Mouse (Mus musculus): ENCODE data around the gene Rpl36a. TPM values are rescaled to one million over a fixed set of nuclear protein-coding genes. Genes with fewer than 3 reads are reported as not detected.
A peak's percentile ranks its signal among the peaks of the same experiment; 100 is the strongest.

Rpl36a gene
- polyA plus RNA-seq, 1 experiment from 2014 or later, result 228 TPM

- no peak overlapping the region for H3K4me2 ChIP-seq
- H3K36me3 ChIP-seq, result 0 out of 2 replicates have a peak, but pooled peaks cover 3% of the 10 kb centered on the region
- H3K9me3 ChIP-seq, result no peaks in the 10 kb centered on the region
- H3K4me3 ChIP-seq, result no peak overlapping the region
- no peak overlapping the region for H3K9ac ChIP-seq
- H3K27me3 ChIP-seq, result no peaks in the 10 kb centered on the region
- no peaks in the 10 kb centered on the region for H3K4me1 ChIP-seq (replicated peaks)
- 40% methylated on average over 4 of the region's 4 CpGs for WGBS
- ATAC-seq (ENCODE audit: low read depth), result no peak
- no peak overlapping the region for H3K27ac ChIP-seq (replicated peaks)
These were observed 24.0 kb downstream of the Rpl36a start for GRCm38 (mm10) chrX:134609472-134609871.

DNA sequence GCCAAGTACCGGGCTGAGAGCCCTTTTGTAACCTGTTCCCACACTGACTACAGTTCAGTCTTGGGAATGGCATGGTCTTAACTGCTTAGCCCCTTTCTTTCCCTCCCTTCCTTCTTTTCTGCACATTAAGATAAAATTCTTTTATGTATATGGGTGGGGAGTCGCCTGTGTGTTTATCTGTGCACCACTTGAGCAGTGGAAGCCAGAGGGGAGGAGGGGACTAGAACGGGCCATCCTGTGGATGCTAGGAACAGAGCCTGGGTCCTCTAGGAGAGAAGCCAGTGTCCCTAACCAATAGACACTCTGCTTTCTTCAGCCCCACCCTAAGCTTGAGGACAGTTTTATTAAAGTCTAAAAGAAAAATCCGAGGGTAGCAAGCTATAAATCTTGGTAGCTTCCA lies 25.5 kb downstream of the Rpl36a start:
- no peak for ATAC-seq (ENCODE audit: low read depth)
- no peaks in the 10 kb centered on the region for H3K4me1 ChIP-seq (replicated peaks)
- no peaks in the 10 kb centered on the region for H3K27me3 ChIP-seq
- 0 out of 2 replicates have a peak, but pooled peaks cover 3% of the 10 kb centered on the region for H3K36me3 ChIP-seq
- H3K27ac ChIP-seq (replicated peaks), result no peak overlapping the region
- H3K9me3 ChIP-seq, result no peaks in the 10 kb centered on the region
- 74% methylated on average over 4 of the region's 4 CpGs for WGBS
- no peak overlapping the region for H3K4me3 ChIP-seq
- no peak overlapping the region for H3K4me2 ChIP-seq
- no peak overlapping the region for H3K9ac ChIP-seq

DNA sequence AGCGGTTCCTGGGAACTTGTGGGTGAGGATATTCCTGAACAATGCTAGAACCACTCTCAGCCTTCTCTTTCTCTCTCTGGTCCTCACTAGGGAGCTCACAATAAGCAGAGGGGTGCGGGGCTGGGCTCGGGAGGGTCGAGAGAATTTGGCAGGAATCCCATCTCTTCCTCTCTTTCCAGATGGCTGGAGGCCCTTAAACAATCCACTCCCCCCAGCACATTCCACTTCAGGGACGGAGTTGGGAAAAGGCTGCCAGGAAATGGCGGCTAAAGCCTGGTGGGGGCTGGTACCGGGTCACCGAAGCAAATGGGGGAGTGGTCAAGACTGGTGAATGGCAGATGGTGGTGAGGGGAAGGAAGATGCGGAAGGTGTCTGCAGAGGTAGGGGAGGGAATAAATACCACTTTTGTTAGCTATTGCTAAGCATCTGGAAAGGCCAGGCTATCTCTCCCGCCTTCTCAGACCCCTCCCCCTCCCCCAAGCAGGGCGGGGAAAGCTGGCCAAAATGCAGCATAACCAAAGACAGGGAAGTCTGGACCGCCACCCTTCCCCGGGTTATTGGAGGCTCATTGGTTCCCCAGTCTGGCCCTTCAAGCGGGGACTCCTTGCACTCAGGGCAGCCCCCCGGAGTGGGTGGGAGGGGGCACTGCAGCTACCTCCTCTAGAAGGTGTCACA lies 27.0 kb downstream of the Rpl36a start:
- Histone ChIP-seq H3K9ac (peak overlapping the region; percentile 62), H3K4me2 (peak overlapping the region; percentile 54), H3K27ac (replicated peaks) (peak overlapping the region; percentile 81), H3K36me3 (no peaks in the 10 kb centered on the region), H3K4me1 (replicated peaks) (no peaks in the 10 kb centered on the region), H3K9me3 (no peaks in the 10 kb centered on the region), H3K4me3 (peak overlapping the region; percentile 29), H3K27me3 (peaks cover 2% of the 10 kb centered on the region; the same call in 1 of the 2 replicates)
- WGBS, result 24% methylated on average over 14 of the region's 15 CpGs
- ATAC-seq (ENCODE audit: low read depth), result peak; percentile 83

DNA sequence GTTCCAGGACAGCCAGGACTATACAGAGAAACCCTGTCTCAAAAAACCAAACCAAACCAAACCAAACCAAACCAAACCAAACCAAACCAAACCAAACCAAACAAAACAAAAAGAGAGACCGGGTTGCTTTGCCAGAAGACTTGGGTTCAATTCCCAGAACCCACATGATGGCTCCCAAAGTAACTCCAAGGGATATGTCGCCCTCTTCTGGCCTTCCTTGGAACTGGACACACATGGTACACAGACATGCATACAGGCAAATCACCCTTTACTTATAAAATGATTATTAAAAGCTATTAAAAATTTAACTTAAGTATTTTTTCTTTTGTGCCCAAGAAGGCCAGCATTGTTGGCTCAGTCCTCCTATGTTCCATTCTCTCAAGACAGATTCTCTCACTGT lies 28.9 kb downstream of the Rpl36a start:
- Histone ChIP-seq H3K4me1 (replicated peaks) (no peaks in the 10 kb centered on the region), H3K9me3 (no peaks in the 10 kb centered on the region), H3K4me2 (no peak overlapping the region), H3K4me3 (no peak overlapping the region), H3K36me3 (no peaks in the 10 kb centered on the region), H3K9ac (no peak overlapping the region), H3K27me3 (peaks cover 11% of the 10 kb centered on the region; the same call in 1 of the 2 replicates), H3K27ac (replicated peaks) (no peak overlapping the region)
- no peak for ATAC-seq (ENCODE audit: low read depth)
- WGBS, result 60% methylated on average over 2 of the region's 2 CpGs

DNA sequence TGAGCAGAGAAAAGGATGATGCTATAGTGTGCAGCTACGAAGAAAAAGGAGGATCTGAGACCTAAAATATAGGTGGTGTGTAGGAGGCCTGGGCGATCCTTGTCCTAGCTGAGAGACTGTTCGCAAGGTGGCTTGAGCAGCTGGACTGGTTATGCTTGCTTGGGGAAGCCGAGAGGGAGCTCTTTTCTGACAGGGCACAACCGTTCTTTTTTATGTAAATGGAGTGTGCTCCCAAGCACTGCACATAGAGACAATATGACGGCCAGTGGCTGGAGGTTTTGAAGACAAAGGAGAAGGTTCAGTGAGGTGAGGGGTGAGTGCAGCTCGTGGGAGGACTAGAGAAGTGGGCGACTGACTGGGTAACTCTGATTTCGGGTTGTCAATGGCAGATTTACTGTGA lies 34.2 kb downstream of the Rpl36a start:
- 34% methylated on average over 9 of the region's 9 CpGs for WGBS
- Histone ChIP-seq H3K36me3 (no peaks in the 10 kb centered on the region), H3K4me3 (no peak overlapping the region), H3K9me3 (no peaks in the 10 kb centered on the region), H3K4me1 (replicated peaks) (0 out of 2 replicates have a peak, but pooled peaks cover 6% of the 10 kb centered on the region), H3K27ac (replicated peaks) (peak overlapping the region; percentile 82), H3K9ac (0 out of 2 replicates have a peak overlapping the region, but pooled peaks have one; percentile 22), H3K4me2 (no peak overlapping the region; the same call in 1 of the 2 replicates), H3K27me3 (peaks cover 11% of the 10 kb centered on the region; the same call in 1 of the 2 replicates)
- ATAC-seq (ENCODE audit: low read depth), result peak; percentile 60; the same call in 1 of the 2 replicates

GRCm38 (mm10) chrX:134620254-134620865 lies 34.9 kb downstream of the Rpl36a start:
- Histone ChIP-seq H3K4me3 (no peak overlapping the region), H3K9me3 (no peaks in the 10 kb centered on the region), H3K36me3 (no peaks in the 10 kb centered on the region), H3K4me2 (no peak overlapping the region; the same call in 1 of the 2 replicates), H3K27me3 (peaks cover 11% of the 10 kb centered on the region; the same call in 1 of the 2 replicates), H3K27ac (replicated peaks) (peak overlapping the region; percentile 82), H3K4me1 (replicated peaks) (0 out of 2 replicates have a peak, but pooled peaks cover 6% of the 10 kb centered on the region), H3K9ac (0 out of 2 replicates have a peak overlapping the region, but pooled peaks have one; percentile 45)
- WGBS, result 38% methylated on average over 8 of the region's 8 CpGs
- peak; percentile 65 for ATAC-seq (ENCODE audit: low read depth)

- H3K36me3 ChIP-seq, result no peaks in the 10 kb centered on the region
- H3K27me3 ChIP-seq, result peaks cover 11% of the 10 kb centered on the region; the same call in 1 of the 2 replicates
- no peaks in the 10 kb centered on the region for H3K9me3 ChIP-seq
- H3K27ac ChIP-seq (replicated peaks), result no peak overlapping the region
- H3K4me1 ChIP-seq (replicated peaks), result 0 out of 2 replicates have a peak, but pooled peaks cover 6% of the 10 kb centered on the region
- H3K9ac ChIP-seq, result no peak overlapping the region
- no peak for ATAC-seq (ENCODE audit: low read depth)
- no peak overlapping the region for H3K4me2 ChIP-seq
- no peak overlapping the region for H3K4me3 ChIP-seq
- WGBS, result 85% methylated on average over 3 of the region's 3 CpGs
These were observed 36.2 kb downstream of the Rpl36a start for GRCm38 (mm10) chrX:134621685-134622084.

DNA sequence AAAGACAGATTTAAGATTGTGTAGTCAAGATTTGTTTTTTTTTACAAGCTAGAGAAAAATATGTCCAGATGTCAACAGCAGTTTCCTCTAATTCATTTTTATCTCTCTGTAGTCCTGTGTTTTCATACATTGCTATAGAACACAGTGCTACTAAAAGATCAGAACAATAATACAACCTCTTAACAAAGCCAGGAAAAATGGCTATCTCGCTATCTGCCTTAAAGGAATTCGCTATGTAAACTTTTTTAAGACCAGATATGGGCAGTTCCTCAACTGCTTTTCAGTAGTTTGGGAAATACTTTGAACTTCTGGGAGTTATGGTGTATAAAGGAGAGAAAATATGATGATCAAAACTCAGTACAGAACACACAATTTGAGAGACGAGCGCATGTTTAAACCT lies 37.9 kb downstream of the Rpl36a start:
- H3K4me2 ChIP-seq, result no peak overlapping the region
- WGBS, result 92% methylated on average over 4 of the region's 4 CpGs
- H3K9me3 ChIP-seq, result no peaks in the 10 kb centered on the region
- H3K4me3 ChIP-seq, result no peak overlapping the region
- H3K36me3 ChIP-seq, result no peaks in the 10 kb centered on the region
- H3K27ac ChIP-seq (replicated peaks), result no peak overlapping the region
- no peak for ATAC-seq (ENCODE audit: low read depth)
- 0 out of 2 replicates have a peak, but pooled peaks cover 6% of the 10 kb centered on the region for H3K4me1 ChIP-seq (replicated peaks)
- H3K27me3 ChIP-seq, result no peaks in the 10 kb centered on the region; the same call in 1 of the 2 replicates
- H3K9ac ChIP-seq, result no peak overlapping the region

DNA sequence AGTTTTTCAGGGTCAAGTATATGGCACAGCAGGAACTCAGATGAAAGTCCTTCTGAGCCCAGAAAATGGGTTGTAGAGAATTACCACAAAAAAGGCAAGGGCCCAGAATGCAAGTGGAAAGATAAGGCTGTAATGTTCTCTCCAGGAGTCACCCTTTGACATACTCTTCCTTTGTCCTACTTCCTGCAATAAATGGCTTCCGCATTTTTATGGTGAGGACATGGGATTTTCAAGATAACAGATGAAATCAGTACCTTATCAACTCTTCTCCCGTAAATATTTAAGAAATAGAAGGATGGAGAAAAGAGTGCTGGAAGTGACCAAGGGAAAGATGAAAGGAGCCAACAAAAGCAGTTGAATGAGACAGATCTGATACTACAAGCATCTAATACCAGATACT lies 42.7 kb downstream of the Rpl36a start:
- Histone ChIP-seq H3K4me1 (replicated peaks) (no peaks in the 10 kb centered on the region), H3K4me2 (no peak overlapping the region), H3K27me3 (no peaks in the 10 kb centered on the region), H3K27ac (replicated peaks) (no peak overlapping the region), H3K9ac (no peak overlapping the region), H3K9me3 (no peaks in the 10 kb centered on the region), H3K4me3 (no peak overlapping the region), H3K36me3 (no peaks in the 10 kb centered on the region)
- WGBS, result 75% methylated on average over 2 of the region's 2 CpGs
- ATAC-seq (ENCODE audit: low read depth), result no peak

GRCm38 (mm10) chrX:134632710-134633109 lies 47.3 kb downstream of the Rpl36a start:
- no peaks in the 10 kb centered on the region for H3K27me3 ChIP-seq
- H3K4me3 ChIP-seq, result no peak overlapping the region
- H3K27ac ChIP-seq (replicated peaks), result no peak overlapping the region
- 89% methylated on average over 5 of the region's 5 CpGs for WGBS
- no peak overlapping the region for H3K9ac ChIP-seq
- no peaks in the 10 kb centered on the region for H3K36me3 ChIP-seq
- H3K9me3 ChIP-seq, result no peaks in the 10 kb centered on the region
- no peak overlapping the region for H3K4me2 ChIP-seq
- no peaks in the 10 kb centered on the region for H3K4me1 ChIP-seq (replicated peaks)
- no peak for ATAC-seq (ENCODE audit: low read depth)

GRCm38 (mm10) chrX:134635111-134635510 lies 49.7 kb downstream of the Rpl36a start:
- WGBS, result 43% methylated on average over 3 of the region's 3 CpGs

GRCm38 (mm10) chrX:134635860-134636259 lies 50.4 kb downstream of the Rpl36a start:
- Histone ChIP-seq H3K4me2 (no peak overlapping the region), H3K9me3 (no peaks in the 10 kb centered on the region), H3K27ac (replicated peaks) (no peak overlapping the region), H3K4me1 (replicated peaks) (no peaks in the 10 kb centered on the region), H3K27me3 (no peaks in the 10 kb centered on the region), H3K9ac (no peak overlapping the region), H3K4me3 (no peak overlapping the region), H3K36me3 (no peaks in the 10 kb centered on the region)
- 81% methylated on average over 3 of the region's 3 CpGs for WGBS
- no peak for ATAC-seq (ENCODE audit: low read depth)

More at GRCm38 (mm10) chrX:134635111-134635510, 49.7 kb downstream of the Rpl36a start:
- Histone ChIP-seq H3K4me1 (replicated peaks) (no peaks in the 10 kb centered on the region), H3K4me2 (no peak overlapping the region), H3K27me3 (no peaks in the 10 kb centered on the region), H3K4me3 (no peak overlapping the region), H3K27ac (replicated peaks) (no peak overlapping the region), H3K36me3 (no peaks in the 10 kb centered on the region), H3K9me3 (no peaks in the 10 kb centered on the region), H3K9ac (no peak overlapping the region)
- ATAC-seq (ENCODE audit: low read depth), result no peak
